Mouse (Mus musculus): ENCODE measurements around the gene Tgfbr1. TPM values are rescaled to one million over a fixed set of nuclear protein-coding genes. Genes with fewer than 3 reads are reported as not detected.

The Tgfbr1 gene
- polyA plus RNA-seq, 1 experiment from 2014 or later = 45.0 TPM

DNA sequence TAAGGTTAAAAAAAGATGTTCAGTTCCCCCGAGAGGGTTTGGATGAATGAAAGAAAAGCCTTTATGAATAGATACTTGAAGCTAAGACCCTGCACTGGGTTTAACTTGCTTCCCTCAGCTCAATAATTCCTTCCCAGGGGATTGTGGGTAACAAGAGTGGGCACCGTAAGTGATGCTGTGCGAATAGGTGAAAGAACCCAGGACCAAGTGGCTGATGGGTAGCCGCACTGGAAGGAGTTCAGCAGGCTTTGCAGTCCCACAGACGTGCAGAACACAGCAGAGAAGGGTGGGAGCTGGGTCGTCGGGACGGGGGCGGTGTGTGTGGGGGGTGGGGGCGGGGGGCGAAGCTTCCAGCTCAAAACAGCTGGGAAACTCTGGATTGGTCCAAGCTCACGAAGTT, 82.1 kb downstream of the Tgfbr1 start:
- Histone ChIP-seq H3K4me2 (replicated peaks; ENCODE audit: low read depth, low read length) (no peak overlapping the region), H3K4me3 (ENCODE audit: low read depth, low read length) (no peak overlapping the region), H3K4me1 (ENCODE audit: control insufficient read depth, insufficient read depth, low read length) (peaks cover 4% of the 10 kb centered on the region; the same call in 1 of the 2 replicates), H3K36me3 (ENCODE audit: control insufficient read depth, insufficient read depth, low read length) (no peaks in the 10 kb centered on the region), H3K27me3 (ENCODE audit: control insufficient read depth, insufficient read depth, low read length) (no peaks in the 10 kb centered on the region), H3K27ac (ENCODE audit: low read length) (no peak overlapping the region), H3K9ac (replicated peaks; ENCODE audit: low read depth, low read length) (no peak overlapping the region), H3K9me3 (ENCODE audit: control insufficient read depth, low read depth, low read length) (no peaks in the 10 kb centered on the region)
- no peak for ATAC-seq (ENCODE audit: insufficient number of reproducible peaks, insufficient read depth, low FRiP score, low read depth)
- WGBS = 62% methylated on average over 12 of the region's 12 CpGs

GRCm38 (mm10) chr4:47435566-47436360, 82.7 kb downstream of the Tgfbr1 start:
- ATAC-seq (ENCODE audit: insufficient number of reproducible peaks, insufficient read depth, low FRiP score, low read depth) = no peak
- H3K9me3 ChIP-seq (ENCODE audit: control insufficient read depth, low read depth, low read length) = no peaks in the 10 kb centered on the region
- no peak overlapping the region for H3K4me3 ChIP-seq (ENCODE audit: low read depth, low read length)
- no peaks in the 10 kb centered on the region for H3K36me3 ChIP-seq (ENCODE audit: control insufficient read depth, insufficient read depth, low read length)
- WGBS = 32% methylated on average over 28 of the region's 28 CpGs
- no peak overlapping the region for H3K27ac ChIP-seq (ENCODE audit: low read length)
- peak overlapping the region; percentile 22 for H3K4me2 ChIP-seq (replicated peaks; ENCODE audit: low read depth, low read length)
- no peak overlapping the region for H3K9ac ChIP-seq (replicated peaks; ENCODE audit: low read depth, low read length)
- H3K4me1 ChIP-seq (ENCODE audit: control insufficient read depth, insufficient read depth, low read length) = peaks cover 4% of the 10 kb centered on the region; the same call in 1 of the 2 replicates
- no peaks in the 10 kb centered on the region for H3K27me3 ChIP-seq (ENCODE audit: control insufficient read depth, insufficient read depth, low read length)

DNA sequence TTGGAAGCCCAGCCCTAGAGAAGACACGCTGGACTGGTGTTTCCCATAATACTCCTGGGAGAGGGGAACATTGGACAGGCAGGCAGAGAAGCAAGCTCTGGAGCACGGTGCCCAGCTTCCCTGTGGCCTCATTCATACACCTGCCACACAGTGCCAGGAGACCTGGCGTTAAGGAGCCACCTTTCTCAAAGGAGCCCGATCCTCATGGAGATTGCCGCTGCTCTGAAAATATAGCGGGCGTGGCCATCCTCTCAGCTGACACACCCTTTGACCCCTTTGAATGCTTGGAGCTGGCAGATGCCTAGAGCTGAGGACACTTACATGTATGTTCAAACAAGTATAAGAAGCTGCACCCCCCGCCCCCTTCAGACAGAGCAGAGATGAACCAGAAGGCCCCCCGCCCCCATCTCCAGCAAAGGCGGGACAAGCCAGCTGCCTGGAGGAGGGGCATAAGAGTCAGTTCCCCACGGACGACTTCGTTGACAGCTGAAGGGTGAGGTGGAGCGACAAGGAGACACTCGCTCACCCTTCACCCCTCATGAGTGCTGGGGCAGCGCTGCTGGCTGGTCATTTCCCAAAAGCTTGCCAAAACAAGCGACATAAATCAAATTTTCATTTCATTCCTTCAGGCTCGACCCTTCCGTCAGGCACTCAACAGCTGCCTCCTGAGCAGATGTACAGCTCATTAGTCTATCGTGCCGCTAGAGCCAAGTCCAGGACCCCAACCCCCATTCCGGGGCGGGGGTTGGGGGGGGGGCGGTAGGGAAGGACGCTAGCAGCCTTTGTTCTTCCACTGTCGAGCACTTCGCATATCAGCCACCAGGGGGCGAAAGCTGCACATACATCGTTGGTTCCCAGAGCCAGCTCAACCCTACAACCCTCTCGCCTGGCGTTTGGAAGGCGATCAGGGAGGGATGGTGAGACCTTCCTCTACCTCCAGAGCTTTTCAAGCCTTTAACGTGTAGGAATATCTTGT, 84.6 kb downstream of the Tgfbr1 start:
- H3K27ac ChIP-seq (ENCODE audit: low read length) = peak overlapping the region; percentile 10; the same call in 1 of the 2 replicates
- H3K4me1 ChIP-seq (ENCODE audit: control insufficient read depth, insufficient read depth, low read length) = peaks cover 4% of the 10 kb centered on the region; the same call in 1 of the 2 replicates
- no peaks in the 10 kb centered on the region for H3K9me3 ChIP-seq (ENCODE audit: control insufficient read depth, low read depth, low read length)
- H3K4me2 ChIP-seq (replicated peaks; ENCODE audit: low read depth, low read length) = peak overlapping the region; percentile 73
- under 1% methylated on average over 33 of the region's 33 CpGs for WGBS
- peak overlapping the region; percentile 34; the same call in 1 of the 2 replicates for H3K9ac ChIP-seq (replicated peaks; ENCODE audit: low read depth, low read length)
- peak overlapping the region; percentile 39 for H3K4me3 ChIP-seq (ENCODE audit: low read depth, low read length)
- no peaks in the 10 kb centered on the region for H3K36me3 ChIP-seq (ENCODE audit: control insufficient read depth, insufficient read depth, low read length)
- no peaks in the 10 kb centered on the region for H3K27me3 ChIP-seq (ENCODE audit: control insufficient read depth, insufficient read depth, low read length)
- peak; percentile 75 for ATAC-seq (ENCODE audit: insufficient number of reproducible peaks, insufficient read depth, low FRiP score, low read depth)

DNA sequence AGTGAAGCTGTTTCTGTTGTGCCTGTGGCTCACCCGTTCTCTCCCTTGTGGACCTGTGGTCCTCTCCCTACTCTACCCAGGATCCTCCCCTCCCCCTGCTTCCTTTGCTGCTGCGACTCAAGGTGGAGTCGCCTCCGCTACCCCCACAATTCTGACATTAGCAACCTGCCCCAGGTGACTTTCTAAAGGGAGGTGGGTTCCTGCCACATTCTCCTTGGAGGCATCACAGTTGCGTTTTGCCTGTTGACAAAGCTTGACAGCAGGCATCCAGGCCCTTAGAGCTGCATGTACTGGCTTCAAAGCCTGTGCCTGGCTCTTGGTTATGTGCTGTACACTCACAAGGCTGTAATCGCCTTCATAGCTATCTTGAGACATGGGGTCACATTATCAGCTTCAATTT, 85.9 kb downstream of the Tgfbr1 start:
- Histone ChIP-seq H3K4me1 (ENCODE audit: control insufficient read depth, insufficient read depth, low read length) (peaks cover 4% of the 10 kb centered on the region; the same call in 1 of the 2 replicates), H3K9me3 (ENCODE audit: control insufficient read depth, low read depth, low read length) (no peaks in the 10 kb centered on the region), H3K27me3 (ENCODE audit: control insufficient read depth, insufficient read depth, low read length) (no peaks in the 10 kb centered on the region), H3K36me3 (ENCODE audit: control insufficient read depth, insufficient read depth, low read length) (no peaks in the 10 kb centered on the region), H3K9ac (replicated peaks; ENCODE audit: low read depth, low read length) (no peak overlapping the region), H3K4me3 (ENCODE audit: low read depth, low read length) (no peak overlapping the region), H3K27ac (ENCODE audit: low read length) (no peak overlapping the region), H3K4me2 (replicated peaks; ENCODE audit: low read depth, low read length) (no peak overlapping the region)
- WGBS = 72% methylated on average over 6 of the region's 6 CpGs
- ATAC-seq (ENCODE audit: insufficient number of reproducible peaks, insufficient read depth, low FRiP score, low read depth) = no peak

DNA sequence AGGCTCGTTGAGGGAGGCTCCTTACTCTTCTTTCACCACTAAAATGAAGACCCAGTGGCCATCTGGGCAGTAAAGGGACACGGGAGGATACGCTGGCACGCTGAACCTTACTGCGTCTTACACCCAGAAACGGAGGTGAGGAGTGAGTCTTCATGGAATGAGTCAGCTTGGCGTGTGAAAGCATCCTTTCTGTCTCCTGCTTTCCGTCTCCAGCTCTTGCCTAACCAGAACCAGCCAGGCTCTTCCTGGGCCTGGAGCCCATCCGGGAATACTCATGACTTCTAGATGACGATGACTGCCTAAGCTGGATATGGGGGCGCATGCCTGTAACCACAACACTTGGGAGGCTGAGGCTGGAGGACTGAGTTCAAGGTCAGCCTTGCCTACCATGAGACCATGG, 87.9 kb downstream of the Tgfbr1 start:
- Histone ChIP-seq H3K27me3 (ENCODE audit: control insufficient read depth, insufficient read depth, low read length) (no peaks in the 10 kb centered on the region), H3K4me2 (replicated peaks; ENCODE audit: low read depth, low read length) (no peak overlapping the region), H3K9ac (replicated peaks; ENCODE audit: low read depth, low read length) (no peak overlapping the region), H3K27ac (ENCODE audit: low read length) (no peak overlapping the region), H3K4me3 (ENCODE audit: low read depth, low read length) (no peak overlapping the region), H3K36me3 (ENCODE audit: control insufficient read depth, insufficient read depth, low read length) (no peaks in the 10 kb centered on the region), H3K9me3 (ENCODE audit: control insufficient read depth, low read depth, low read length) (no peaks in the 10 kb centered on the region), H3K4me1 (ENCODE audit: control insufficient read depth, insufficient read depth, low read length) (peaks cover 4% of the 10 kb centered on the region; the same call in 1 of the 2 replicates)
- WGBS = 93% methylated on average over 11 of the region's 11 CpGs
- no peak for ATAC-seq (ENCODE audit: insufficient number of reproducible peaks, insufficient read depth, low FRiP score, low read depth)

- Histone ChIP-seq H3K4me3 (ENCODE audit: low read depth, low read length) (no peak overlapping the region), H3K27ac (ENCODE audit: low read length) (no peak overlapping the region), H3K9me3 (ENCODE audit: control insufficient read depth, low read depth, low read length) (no peaks in the 10 kb centered on the region), H3K9ac (replicated peaks; ENCODE audit: low read depth, low read length) (no peak overlapping the region), H3K4me2 (replicated peaks; ENCODE audit: low read depth, low read length) (no peak overlapping the region), H3K36me3 (ENCODE audit: control insufficient read depth, insufficient read depth, low read length) (no peaks in the 10 kb centered on the region), H3K27me3 (ENCODE audit: control insufficient read depth, insufficient read depth, low read length) (no peaks in the 10 kb centered on the region), H3K4me1 (ENCODE audit: control insufficient read depth, insufficient read depth, low read length) (no peaks in the 10 kb centered on the region)
- no peak for ATAC-seq (ENCODE audit: insufficient number of reproducible peaks, insufficient read depth, low FRiP score, low read depth)
- 82% methylated on average over 3 of the region's 3 CpGs for WGBS
Measured at GRCm38 (mm10) chr4:47448526-47448925, 95.5 kb downstream of the Tgfbr1 start.

- Histone ChIP-seq H3K9me3 (ENCODE audit: control insufficient read depth, low read depth, low read length) (no peaks in the 10 kb centered on the region), H3K36me3 (ENCODE audit: control insufficient read depth, insufficient read depth, low read length) (no peaks in the 10 kb centered on the region), H3K4me2 (replicated peaks; ENCODE audit: low read depth, low read length) (no peak overlapping the region), H3K27ac (ENCODE audit: low read length) (no peak overlapping the region), H3K4me1 (ENCODE audit: control insufficient read depth, insufficient read depth, low read length) (no peaks in the 10 kb centered on the region), H3K27me3 (ENCODE audit: control insufficient read depth, insufficient read depth, low read length) (no peaks in the 10 kb centered on the region), H3K9ac (replicated peaks; ENCODE audit: low read depth, low read length) (no peak overlapping the region), H3K4me3 (ENCODE audit: low read depth, low read length) (no peak overlapping the region)
- WGBS = 38% methylated on average over 5 of the region's 5 CpGs
- no peak for ATAC-seq (ENCODE audit: insufficient number of reproducible peaks, insufficient read depth, low FRiP score, low read depth)
Measured at GRCm38 (mm10) chr4:47449116-47449515, 96.1 kb downstream of the Tgfbr1 start.
